Mouse (Mus musculus) CH12.LX (cell line): ENCODE measurements around the gene Galm. TPM values are rescaled to one million over a fixed set of nuclear protein-coding genes. Genes with fewer than 3 reads are reported as not detected.
A peak's percentile ranks its signal among the peaks of the same experiment; 100 is the strongest.

Source experiments
- DNase-seq: peaks from one replicate; pipeline ENCODE4 v3.0.0-alpha.2; 2013; ENCODE audit errors: extremely low read depth
- H3K27ac ChIP-seq: 2 replicates; pipeline ENCODE4 v1.5.1; 2012; ENCODE audit warnings: low read depth, mild to moderate bottlenecking, control low read depth, moderate library complexity; ENCODE audit not compliant: insufficient read depth
- H3K27me3 ChIP-seq: replicated peaks from 2 replicates; pipeline ENCODE3; 2012; ENCODE audit warnings: inconsistent platforms
- H3K36me3 ChIP-seq, 2 experiments: replicated peaks in 1 of 2; 2 replicates each; pipeline versions ENCODE3 to v1.6.1; 2012; ENCODE audit warnings: inconsistent platforms in 1 of 2, low read length in 1 of 2, mild to moderate bottlenecking in 1 of 2, mixed read lengths in 1 of 2, moderate library complexity in 1 of 2; ENCODE audit not compliant: control insufficient read depth in 1 of 2, insufficient read depth in 1 of 2
- H3K4me1 ChIP-seq, 2 experiments: 2 replicates each; pipeline ENCODE4 v1.6.1; 2012; ENCODE audit warnings: inconsistent platforms in 1 of 2, moderate library complexity in 1 of 2; ENCODE audit not compliant: insufficient read depth in 2 of 2, control insufficient read depth in 1 of 2
- H3K4me2 ChIP-seq: 2 replicates; pipeline ENCODE4 v1.6.1; 2012; ENCODE audit warnings: low read depth, mild to moderate bottlenecking, control low read depth; ENCODE audit not compliant: poor library complexity, insufficient read depth, severe bottlenecking
- H3K4me3 ChIP-seq, 3 experiments: fragments of 150-350 bp in 1 of 3; sonication (generic) in 1 of 3; replicated peaks in 1 of 3; 2 replicates each; pipeline versions ENCODE3 to v1.5.1; 2011 to 2012; ENCODE audit warnings: low read depth in 2 of 3, low read length in 2 of 3, mild to moderate bottlenecking in 2 of 3, moderate library complexity in 2 of 3, control low read depth in 1 of 3, improper control_type of control experiment in 1 of 3, inconsistent platforms in 1 of 3, mixed read lengths in 1 of 3; ENCODE audit not compliant: poor library complexity in 1 of 3
- H3K79me2 ChIP-seq: replicated peaks from 2 replicates; pipeline ENCODE4 v1.6.1; 2012; ENCODE audit warnings: mild to moderate bottlenecking, moderate library complexity; ENCODE audit not compliant: control insufficient read depth, poor library complexity, insufficient read depth, severe bottlenecking; ENCODE audit errors: extremely low read depth
- H3K9ac ChIP-seq: 2 replicates; pipeline ENCODE4 v1.6.1; 2012; ENCODE audit warnings: low read depth, mild to moderate bottlenecking, control low read depth, moderate library complexity; ENCODE audit not compliant: insufficient read depth
- H3K9me3 ChIP-seq: replicated peaks from 2 replicates; pipeline ENCODE3; 2012; ENCODE audit warnings: low read length, inconsistent platforms, mixed read lengths
- BHLHE40 ChIP-seq: IDR thresholded peaks from 2 replicates; pipeline ENCODE4 v1.6.1; 2011; ENCODE audit warnings: mild to moderate bottlenecking, low read depth, low read length, improper control_type of control experiment
- CHD1 ChIP-seq: IDR thresholded peaks from 2 replicates; pipeline ENCODE4 v1.6.1; 2012; ENCODE audit warnings: low read depth, low read length, improper control_type of control experiment, inconsistent platforms
- CHD2 ChIP-seq: IDR thresholded peaks from 2 replicates; pipeline ENCODE4 v1.6.1; 2011; ENCODE audit warnings: low read length, improper control_type of control experiment
- CTCF ChIP-seq, 2 experiments: IDR thresholded peaks in 1 of 2; conservative IDR thresholded peaks in 1 of 2; 2 replicates each; pipeline ENCODE4 v1.5.1; 2011 to 2012; ENCODE audit warnings: low read depth in 2 of 2, low read length in 2 of 2, improper control_type of control experiment in 1 of 2, inconsistent platforms in 1 of 2, mild to moderate bottlenecking in 1 of 2, moderate library complexity in 1 of 2
- E2F4 ChIP-seq: IDR thresholded peaks from 2 replicates; pipeline ENCODE4 v1.6.1; 2011; ENCODE audit warnings: low read depth, low read length, improper control_type of control experiment; ENCODE audit not compliant: insufficient replicate concordance
- EP300 ChIP-seq: IDR thresholded peaks from 2 replicates; pipeline ENCODE4 v1.6.1; 2011; ENCODE audit warnings: low read length, improper control_type of control experiment
- ETS1 ChIP-seq: conservative IDR thresholded peaks from 2 replicates; pipeline ENCODE4 v1.6.1; 2012; ENCODE audit warnings: low read depth, mild to moderate bottlenecking, inconsistent platforms, low read length, improper control_type of control experiment, moderate library complexity
- GABPA ChIP-seq: IDR thresholded peaks from 2 replicates; pipeline ENCODE4 v1.6.1; 2012; ENCODE audit warnings: low read depth, low read length, improper control_type of control experiment, inconsistent platforms; ENCODE audit not compliant: insufficient replicate concordance
- JUN ChIP-seq: IDR thresholded peaks from 2 replicates; pipeline ENCODE4 v1.6.1; 2011; ENCODE audit warnings: low read depth, mild to moderate bottlenecking, low read length, improper control_type of control experiment, moderate library complexity; ENCODE audit not compliant: insufficient read depth
- JUND ChIP-seq: conservative IDR thresholded peaks from 2 replicates; pipeline ENCODE4 v1.6.1; 2011; ENCODE audit warnings: low read depth, low read length, improper control_type of control experiment
- KAT2A ChIP-seq: IDR thresholded peaks from 2 replicates; pipeline ENCODE4 v1.6.1; 2012; ENCODE audit warnings: low read length, improper control_type of control experiment, inconsistent platforms; ENCODE audit not compliant: insufficient replicate concordance
- MAFK ChIP-seq: IDR thresholded peaks from 2 replicates; pipeline ENCODE4 v1.6.1; 2011; ENCODE audit warnings: low read length, improper control_type of control experiment; ENCODE audit not compliant: insufficient replicate concordance
- MAX ChIP-seq: IDR thresholded peaks from 2 replicates; pipeline ENCODE4 v1.6.1; 2011; ENCODE audit warnings: low read length, improper control_type of control experiment
- MYC ChIP-seq: IDR thresholded peaks from 2 replicates; pipeline ENCODE4 v1.6.1; 2011; ENCODE audit warnings: low read depth, mild to moderate bottlenecking, improper control_type of control experiment, low read length
- NRF1 ChIP-seq: IDR thresholded peaks from 2 replicates; pipeline ENCODE4 v1.6.1; 2014; ENCODE audit warnings: low read depth, mild to moderate bottlenecking, inconsistent platforms, low read length, improper control_type of control experiment, moderate library complexity
- POLR2AphosphoS2 ChIP-seq: IDR thresholded peaks from 2 replicates; pipeline ENCODE4 v1.6.1; 2011; ENCODE audit warnings: low read depth, low read length, improper control_type of control experiment
- TBP ChIP-seq: conservative IDR thresholded peaks from 2 replicates; pipeline ENCODE4 v1.6.1; 2011; ENCODE audit warnings: low read depth, low read length, improper control_type of control experiment
- TCF12 ChIP-seq: IDR thresholded peaks from 2 replicates; pipeline ENCODE4 v1.6.1; 2014; ENCODE audit warnings: low read depth, mild to moderate bottlenecking, inconsistent platforms, low read length, improper control_type of control experiment
- UBTF ChIP-seq: IDR thresholded peaks from 2 replicates; pipeline ENCODE4 v1.6.1; 2012; ENCODE audit warnings: low read depth, mild to moderate bottlenecking, inconsistent platforms, low read length, improper control_type of control experiment, moderate library complexity
- USF1 ChIP-seq: IDR thresholded peaks from 2 replicates; pipeline ENCODE4 v1.6.1; 2014; ENCODE audit warnings: low read depth, mild to moderate bottlenecking, inconsistent platforms, low read length, improper control_type of control experiment
- USF2 ChIP-seq: conservative IDR thresholded peaks from 2 replicates; pipeline ENCODE4 v1.6.1; 2011; ENCODE audit warnings: low read depth, low read length, improper control_type of control experiment
- ZKSCAN1 ChIP-seq: IDR thresholded peaks from 2 replicates; pipeline ENCODE4 v1.6.1; 2012; ENCODE audit warnings: low read depth, inconsistent platforms, low read length, improper control_type of control experiment, borderline replicate concordance
- ZMIZ1 ChIP-seq: IDR thresholded peaks from 2 replicates; pipeline ENCODE4 v1.6.1; 2012; ENCODE audit warnings: low read depth, mild to moderate bottlenecking, inconsistent platforms, low read length, improper control_type of control experiment
- dilution Hi-C: fragments of 300-500 bp; cut with MboI; formaldehyde crosslinking; loops from 2 replicates; pipeline ENCODE4 v1.14.3; 2020; ENCODE audit warnings: low sequenced_read_pairs; ENCODE audit not compliant: extremely low pct_unique_long_range_greater_than_20kb, extremely low pct_ligation_motif_present
- in situ Hi-C: fragments of 300-500 bp; cut with MboI; formaldehyde crosslinking; loops from 3 replicates; pipeline ENCODE4 v1.14.3; 2019; ENCODE audit warnings: low sequenced_read_pairs, low pct_ligation_motif_present, low pct_unique_long_range_greater_than_20kb, mixed read lengths
- polyA plus RNA-seq: library from polyadenylated mRNA; unstranded; fragments of >175 nt; gene quantifications from 2 replicates; pipeline ENCODE4 v1.2.1, GENCODE M21; 2012; ENCODE audit warnings: low read depth; ENCODE audit not compliant: insufficient read length
- total RNA-seq, 2 experiments: library from RNA; depleted of rRNA; stranded (reverse); fragments of 300-350 nt in 1 of 2; fragments of >200 nt in 1 of 2; gene quantifications; 2 replicates each; pipeline ENCODE4 v1.2.3; 2012 to 2014

The Galm gene
- total and polyA plus RNA-seq, 3 experiments = 0.09 TPM; not detected in 2

DNA sequence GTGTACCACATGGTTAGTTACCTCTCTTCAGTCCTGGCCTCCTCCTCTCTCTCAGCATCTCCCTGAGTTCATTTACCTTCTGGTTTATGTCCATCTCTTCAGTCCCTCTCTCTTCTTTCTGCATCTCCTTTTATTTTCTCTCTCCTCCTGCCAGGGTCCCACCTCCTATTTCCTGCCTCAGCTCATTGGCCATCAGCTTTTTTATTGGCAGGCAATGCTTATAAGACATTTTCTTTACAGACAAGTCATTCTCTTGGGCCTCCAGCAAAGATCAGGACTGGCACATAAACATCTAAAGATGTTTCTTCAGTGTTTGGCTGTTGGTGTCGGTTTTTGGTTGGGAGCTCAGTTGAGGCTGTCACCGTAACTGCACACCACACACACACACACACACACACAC, 46.4 kb downstream of the Galm start:
- peak overlapping the region; percentile 92 for H3K4me2 ChIP-seq
- H3K79me2 ChIP-seq = no peaks in the 10 kb centered on the region
- peak overlapping the region; percentile 86; the same call in 1 of the 2 replicates for H3K9ac ChIP-seq
- no peaks in the 10 kb centered on the region for H3K27me3 ChIP-seq
- TF ChIP-seq GABPA = no peak
- no peak for TF ChIP-seq NRF1
- no peak for TF ChIP-seq E2F4
- no peak for TF ChIP-seq USF1
- TF ChIP-seq JUND = no peak
- TF ChIP-seq MAFK = no peak
- TF ChIP-seq JUN = no peak
- peak overlapping the region; percentile 95 for H3K27ac ChIP-seq
- no peaks in the 10 kb centered on the region for H3K36me3 ChIP-seq
- H3K4me1 ChIP-seq = peaks cover 18 to 48% of the 10 kb centered on the region in 2 experiments
- peak overlapping the region in 1 of 3 experiments; percentile 80 for H3K4me3 ChIP-seq
- in situ Hi-C loops (loop anchor here (5.0 to 10.0 kb wide), 2 partner anchors 49 to 111 kb away; partner anchors contain the start of genes Galm and Hnrnpll), dilution Hi-C loops (no loop called here)
- H3K9me3 ChIP-seq = no peaks in the 10 kb centered on the region
- DNase-seq = no peak

DNA sequence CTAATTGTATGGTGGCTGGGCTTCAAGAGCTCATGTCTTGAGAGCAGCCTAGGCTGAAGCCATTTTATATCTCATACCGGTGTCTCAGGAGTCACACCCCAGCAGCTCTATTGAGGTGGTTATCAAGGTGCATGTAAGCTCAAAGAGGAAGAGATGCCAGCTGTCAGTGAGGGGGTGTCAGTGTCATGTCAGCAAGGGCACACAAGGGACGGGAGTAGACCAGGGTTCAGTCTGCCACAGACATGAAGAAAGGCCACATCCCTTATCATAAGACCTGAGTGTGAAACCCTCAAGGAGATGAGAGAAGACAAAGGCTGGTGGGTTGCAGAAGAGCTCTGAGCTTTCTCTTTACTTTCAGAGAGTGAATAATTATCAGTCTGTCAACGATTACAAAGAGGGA, 46.9 kb downstream of the Galm start:
- H3K9me3 ChIP-seq = no peaks in the 10 kb centered on the region
- peak overlapping the region; percentile 86 for H3K9ac ChIP-seq
- TF ChIP-seq CHD2 (no peak), MYC (peak; percentile 18; the same call in 1 of the 2 replicates), TCF12 (0 out of 2 replicates have a peak, but pooled peaks have one; percentile 13)
- in situ Hi-C loops = loop anchor here (5.0 to 10.0 kb wide), 2 partner anchors 49 to 112 kb away; partner anchors contain the start of genes Galm and Hnrnpll
- no peaks in the 10 kb centered on the region for H3K27me3 ChIP-seq
- DNase-seq = peak; percentile 29
- peak overlapping the region; percentile 95 for H3K27ac ChIP-seq
- peaks cover 15 to 43% of the 10 kb centered on the region in 2 experiments for H3K4me1 ChIP-seq
- H3K4me2 ChIP-seq = peak overlapping the region; percentile 92
- peak overlapping the region; percentile 35 to 80 (median 40) for H3K4me3 ChIP-seq
- H3K36me3 ChIP-seq = no peaks in the 10 kb centered on the region
- dilution Hi-C loops = no loop called here
- no peaks in the 10 kb centered on the region for H3K79me2 ChIP-seq

- DNase-seq = peak; percentile 85
- Histone ChIP-seq H3K4me3 (peak overlapping the region; percentile 35 to 80 (median 40)), H3K4me2 (peak overlapping the region; percentile 92), H3K4me1 (peaks cover 15 to 42% of the 10 kb centered on the region in 2 experiments), H3K79me2 (no peaks in the 10 kb centered on the region), H3K27ac (peak overlapping the region; percentile 95), H3K9me3 (no peaks in the 10 kb centered on the region), H3K9ac (peak overlapping the region; percentile 86), H3K36me3 (no peaks in the 10 kb centered on the region), H3K27me3 (no peaks in the 10 kb centered on the region)
- dilution Hi-C loops = no loop called here
- in situ Hi-C loops = loop anchor here (5.0 to 25.0 kb wide), 4 partner anchors 50 to 463 kb away; partner anchors contain the start of genes Atl2, Cyp1b1, Galm and Hnrnpll
- peak; percentile 5; the same call in 1 of the 2 replicates for TF ChIP-seq UBTF
- no peak for TF ChIP-seq CTCF (conservative IDR thresholded peaks at IDR 0.05 in 1 of 2, IDR thresholded peaks at IDR 0.05 in 1 of 2; ENCODE audit: low read depth in 2 of 2, low read length in 2 of 2)
- TF ChIP-seq TBP = no peak; the same call in 1 of the 2 replicates
- no peak for TF ChIP-seq ZKSCAN1
- TF ChIP-seq ZMIZ1 = peak; percentile 24; the same call in 1 of the 2 replicates
- TF ChIP-seq MYC = no peak
- TF ChIP-seq CHD1 = no peak
- TF ChIP-seq EP300 = no peak
- TF ChIP-seq KAT2A = 0 out of 2 replicates have a peak, but pooled peaks have one; percentile 17
- no peak for TF ChIP-seq ETS1
- no peak for TF ChIP-seq USF2
- TF ChIP-seq GABPA = no peak
- TF ChIP-seq BHLHE40 = 0 out of 2 replicates have a peak, but pooled peaks have one; percentile 25
- TF ChIP-seq TCF12 = no peak; the same call in 1 of the 2 replicates
- no peak for TF ChIP-seq POLR2AphosphoS2
- no peak; the same call in 1 of the 2 replicates for TF ChIP-seq JUND
- TF ChIP-seq MAX = peak; percentile 64; the same call in 1 of the 2 replicates
These were observed 47.6 kb downstream of the Galm start for GRCm38 (mm10) chr17:80174699-80175385.
